Mouse (Mus musculus): Measurements from ENCODE around the gene Palm2.

- TF ChIP-seq CTCF (conservative IDR thresholded peaks at IDR 0.05; ENCODE audit: insufficient read depth, insufficient read length, low read depth, low read length), result no peak
- no peak for TF ChIP-seq POLR2A (IDR thresholded peaks at IDR 0.05; ENCODE audit: low read depth, low read length)
Measured at GRCm38 (mm10) chr4:57682944-57683343, 248.9 kb downstream of the Palm2 start.
